Comparison of ENCODE assay signal across 22 mouse cellular contexts in the genomic region with DNA sequence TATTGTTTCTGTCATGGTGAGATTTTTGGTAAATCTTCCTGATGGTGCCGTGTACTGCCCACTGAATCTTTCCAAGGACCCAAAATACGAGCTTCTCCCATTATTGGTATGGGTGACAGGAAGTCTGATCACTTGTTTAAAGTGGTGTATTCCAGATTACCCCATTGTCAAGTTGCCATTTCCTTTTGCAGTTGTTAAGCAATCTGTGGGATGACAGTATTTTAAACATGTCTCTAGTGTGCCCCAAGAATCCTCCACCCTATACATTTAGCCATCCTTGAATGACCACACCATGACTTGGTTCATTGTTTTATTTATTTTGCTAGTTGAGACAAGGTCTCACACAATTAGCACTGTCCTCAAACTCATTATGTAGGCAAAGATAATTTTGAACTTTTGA. TPM values are rescaled to one million over a fixed set of nuclear protein-coding genes. Genes with fewer than 3 reads are reported as not detected.
DNase-seq lines count a peak whose midpoint lies in the region; ATAC-seq and TF ChIP-seq lines count a peak whose summit lies in the region.
"Had no signal": no experiment of that assay in that cellular context is flagged by ENCODE, and none has a peak within 500 bp of the region (broad histone marks: within the 10 kb centered on the region; RNA-seq: fewer than 3 reads in every experiment).

No protein-coding gene starts in this region.

- peak; percentile 37; the same call in 1 of the 2 replicates for ATAC-seq in common myeloid progenitor, adult 5-6 weeks (replicated peaks; ENCODE audit: low read depth, poor library complexity, severe bottlenecking)
- peak; percentile 65 for ATAC-seq in megakaryocyte, adult 5-6 weeks (ENCODE audit: poor library complexity, severe bottlenecking)
- ATAC-seq: forebrain, embryonic 14.5 days; forebrain, embryonic 16.5 days had no signal

- peaks cover 10% of the 10 kb centered on the region for H3K4me1 ChIP-seq in bone marrow macrophage, adult 2 months (ENCODE audit: control insufficient read depth, insufficient read depth, low read length)

- TF ChIP-seq CTCF in bone marrow macrophage, adult 2 months (IDR thresholded peaks at IDR 0.05; ENCODE audit: low read depth, low read length): no peak

- DNase-seq in lung, postnatal 25 days (ENCODE audit: low spot score): no peak
- DNase-seq in left cerebral cortex, postnatal 10 days (ENCODE audit: extremely low spot score in 1 of 2, low spot score in 2 of 2): no peak
- DNase-seq in cerebellum, adult 9-11 months: no peak
- DNase-seq: adrenal gland, adult 2 months; adrenal gland, postnatal 10 days; adrenal gland, postnatal 25 days; cerebellum, adult 18-20 months; cerebellum, adult 8-10 months; cerebellum, postnatal 10 days; cerebellum, postnatal 25 days; embryo, embryonic 11 days had no signal

- no peak for TF ChIP-seq POLR2A in bone marrow macrophage, adult 2 months (IDR thresholded peaks at IDR 0.05; ENCODE audit: borderline replicate concordance, low read depth, low read length)

- no peak overlapping the region for H3K4me3 ChIP-seq in bone marrow macrophage, adult 2 months (ENCODE audit: insufficient read depth, low read length)
- H3K4me3 ChIP-seq: embryonic facial prominence, embryonic 13.5 days; embryonic facial prominence, embryonic 15.5 days; erythroblast, embryonic 14.5 days; forebrain, embryonic 10.5 days; forebrain, embryonic 12.5 days had no signal

- intact Hi-C loops in left cerebral cortex, postnatal 10 days (cut with DNase I): no loop called here

- H3K27ac ChIP-seq in bone marrow macrophage, adult 2 months (ENCODE audit: insufficient read depth, low read depth, low read length): peak overlapping the region; percentile 22
- H3K27ac ChIP-seq: embryonic facial prominence, embryonic 13.5 days; embryonic facial prominence, embryonic 15.5 days; forebrain, embryonic 10.5 days; forebrain, embryonic 12.5 days had no signal

RNA-seq across cellular contexts. Expression of a gene that starts 50.3 kb away (rescaled TPM):
- polyA plus RNA-seq in bone marrow macrophage, adult 2 months (2012; ENCODE audit: insufficient read depth, insufficient read length, missing spikeins): 1.7 and 2.0 TPM in 2 replicates
- total RNA-seq in common myeloid progenitor, adult 5-6 weeks (2017): 14.8 and 16.1 TPM in 2 replicates
- total RNA-seq in megakaryocyte, adult 5-6 weeks (2015): 1.1 and 1.3 TPM in 2 replicates
- total RNA-seq in megakaryocyte, adult 5-6 weeks (2017): 1.9 and 2.1 TPM in 2 replicates
- 100 to 1,000 TPM; 169 to 189 TPM for total RNA-seq in left cerebral cortex, postnatal 10 days (2021)
- total RNA-seq: MEL had no signal
- polyA plus RNA-seq: erythroblast, embryonic 14.5 days had no signal
